Mouse (Mus musculus) liver, embryonic 16.5 days (tissue): ENCODE results near the gene Prkrip1. TPM values are rescaled to one million over a fixed set of nuclear protein-coding genes. Genes with fewer than 3 reads are reported as not detected.
A peak's percentile ranks its signal among the peaks of the same experiment; 100 is the strongest.
"Not testable (repeated sequence)": the region's sequence is repeated elsewhere in the genome, so short reads cannot be mapped to it uniquely, and the experiment has no call there.

ENCODE experiments used
- ATAC-seq: fragments of 200-750 bp; cut with Nextera tagmentation; 2 replicates; pipeline ENCODE4 v1.8.0; 2017; ENCODE audit warnings: low read depth, mild to moderate bottlenecking, moderate number of reproducible peaks, moderate library complexity
- H3K27ac ChIP-seq: fragments of 300-500 bp; sonication (generic); 2 replicates; pipeline ENCODE4 v1.5.1; 2014; ENCODE audit warnings: mild to moderate bottlenecking, low read length
- H3K27me3 ChIP-seq: fragments of 300-500 bp; sonication (generic); 2 replicates; pipeline ENCODE4 v1.6.1; 2014; ENCODE audit warnings: low read depth, low read length, mixed read lengths; ENCODE audit not compliant: control insufficient read depth, insufficient read depth
- H3K36me3 ChIP-seq: fragments of 300-500 bp; sonication (generic); 2 replicates; pipeline ENCODE4 v1.6.1; 2014; ENCODE audit warnings: mild to moderate bottlenecking; ENCODE audit not compliant: control insufficient read depth, insufficient read depth
- H3K4me1 ChIP-seq: fragments of 300-500 bp; sonication (generic); 2 replicates; pipeline ENCODE4 v1.6.1; 2014; ENCODE audit warnings: low read depth, low read length, mixed read lengths; ENCODE audit not compliant: control insufficient read depth
- H3K4me2 ChIP-seq: fragments of 300-500 bp; sonication (generic); 2 replicates; pipeline ENCODE4 v1.6.1; 2014; ENCODE audit warnings: low read depth, low read length, mixed read lengths
- H3K4me3 ChIP-seq: fragments of 300-500 bp; sonication (generic); 2 replicates; pipeline ENCODE4 v1.5.1; 2014; ENCODE audit warnings: low read depth, mild to moderate bottlenecking, low read length
- H3K9ac ChIP-seq: fragments of 300-500 bp; sonication (generic); 2 replicates; pipeline ENCODE4 v1.6.1; 2014; ENCODE audit warnings: low read depth, low read length
- H3K9me3 ChIP-seq: fragments of 300-500 bp; sonication (generic); replicated peaks from 2 replicates; pipeline ENCODE4 v1.6.1; 2016; ENCODE audit warnings: low read length; ENCODE audit not compliant: control insufficient read depth
- WGBS: fragments of 180-500 bp; shearing (Covaris S2); extraction: QIAGEN DNeasy Blood & Tissue Kit; methylation state at CpG from one replicate; pipeline ENCODE4 v1.1.7; 2014; ENCODE audit not compliant: insufficient replicate concordance; 5-methylcytosine and 5-hydroxymethylcytosine counted together
- polyA plus RNA-seq: library from polyadenylated mRNA; unstranded; fragments of >200 nt; fragmentation: Nextera tagmentation; extraction: Ambion mirVana; gene quantifications from 2 replicates; pipeline ENCODE4 v1.2.1, GENCODE M21; 2015

Gene Prkrip1
- polyA plus RNA-seq, 1 experiment from 2014 or later = 20.8 TPM

- Histone ChIP-seq H3K4me2 (peak within 1 kb of the TSS; percentile 91), H3K4me3 (peak within 1 kb of the TSS; percentile 63), H3K36me3 (peaks cover 3% of the 10 kb centered on the region; the same call in 1 of the 2 replicates), H3K9ac (peak within 1 kb of the TSS; percentile 56), H3K27me3 (no peaks in the 10 kb centered on the region), H3K4me1 (peaks cover 24% of the 10 kb centered on the region), H3K27ac (peak within 1 kb of the TSS; percentile 78), H3K9me3 (0 out of 2 replicates have a peak, but pooled peaks cover 3% of the 10 kb centered on the region)
- peak; percentile 79 for ATAC-seq
- under 1% methylated on average over 49 of the region's 49 CpGs for WGBS
Measured at GRCm38 (mm10) chr5:136170512-136171362, 28.0 kb downstream of the Prkrip1 start, which contains the start of gene Orai2. Gene Orai2, minus strand, starts transcription at chr5:136170713.

- Histone ChIP-seq H3K9me3 (0 out of 2 replicates have a peak, but pooled peaks cover 3% of the 10 kb centered on the region), H3K27me3 (no peaks in the 10 kb centered on the region), H3K4me1 (peaks cover 24% of the 10 kb centered on the region), H3K4me2 (peak overlapping the region; percentile 91), H3K4me3 (peak overlapping the region; percentile 63), H3K27ac (peak overlapping the region; percentile 57), H3K36me3 (peaks cover 3% of the 10 kb centered on the region; the same call in 1 of the 2 replicates), H3K9ac (peak overlapping the region; percentile 56)
- ATAC-seq = peak; percentile 26
- 8% methylated on average over 14 of the region's 15 CpGs for WGBS
Measured at GRCm38 (mm10) chr5:136169626-136170511, 28.9 kb downstream of the Prkrip1 start.

- WGBS = 79% methylated on average over 3 of the region's 3 CpGs
- Histone ChIP-seq H3K9me3 (0 out of 2 replicates have a peak, but pooled peaks cover 3% of the 10 kb centered on the region), H3K4me2 (no peak overlapping the region), H3K27me3 (no peaks in the 10 kb centered on the region), H3K9ac (no peak overlapping the region), H3K27ac (no peak overlapping the region), H3K4me3 (no peak overlapping the region), H3K4me1 (peaks cover 19% of the 10 kb centered on the region), H3K36me3 (peaks cover 3% of the 10 kb centered on the region; the same call in 1 of the 2 replicates)
- no peak for ATAC-seq
Measured at GRCm38 (mm10) chr5:136168071-136168470, 30.7 kb downstream of the Prkrip1 start.

GRCm38 (mm10) chr5:136167296-136167695 lies 31.5 kb downstream of the Prkrip1 start:
- WGBS = 74% methylated on average over 4 of the region's 4 CpGs
- Histone ChIP-seq H3K9ac (no peak overlapping the region), H3K4me1 (peaks cover 19% of the 10 kb centered on the region), H3K4me3 (no peak overlapping the region), H3K36me3 (peaks cover 3% of the 10 kb centered on the region; the same call in 1 of the 2 replicates), H3K9me3 (0 out of 2 replicates have a peak, but pooled peaks cover 3% of the 10 kb centered on the region), H3K27me3 (no peaks in the 10 kb centered on the region), H3K4me2 (no peak overlapping the region), H3K27ac (no peak overlapping the region)
- no peak for ATAC-seq

- H3K9ac ChIP-seq = no peak overlapping the region
- 0 out of 2 replicates have a peak, but pooled peaks cover 3% of the 10 kb centered on the region for H3K9me3 ChIP-seq
- no peak overlapping the region for H3K4me2 ChIP-seq
- peaks cover 3% of the 10 kb centered on the region for H3K4me1 ChIP-seq
- H3K4me3 ChIP-seq = no peak overlapping the region
- ATAC-seq = no peak
- WGBS = 73% methylated on average over 8 of the region's 8 CpGs
- H3K27ac ChIP-seq = no peak overlapping the region
- no peaks in the 10 kb centered on the region for H3K27me3 ChIP-seq
- peaks cover 3% of the 10 kb centered on the region; the same call in 1 of the 2 replicates for H3K36me3 ChIP-seq
Measured at GRCm38 (mm10) chr5:136165246-136165645, 33.5 kb downstream of the Prkrip1 start.

- Histone ChIP-seq H3K27me3 (no peaks in the 10 kb centered on the region), H3K36me3 (peaks cover 3% of the 10 kb centered on the region; the same call in 1 of the 2 replicates), H3K9ac (no peak overlapping the region), H3K27ac (no peak overlapping the region), H3K4me2 (no peak overlapping the region), H3K4me3 (no peak overlapping the region), H3K9me3 (0 out of 2 replicates have a peak, but pooled peaks cover 3% of the 10 kb centered on the region), H3K4me1 (no peaks in the 10 kb centered on the region)
- WGBS = 71% methylated on average over 11 of the region's 11 CpGs
- ATAC-seq = no peak
Measured at GRCm38 (mm10) chr5:136163807-136164474, 34.8 kb downstream of the Prkrip1 start.

- not testable (repeated sequence) for H3K4me2 ChIP-seq, ATAC-seq, H3K9ac ChIP-seq, H3K27ac ChIP-seq, H3K4me1 ChIP-seq, H3K4me3 ChIP-seq, H3K9me3 ChIP-seq, H3K36me3 ChIP-seq, H3K27me3 ChIP-seq
- 76% methylated on average over 11 of the region's 12 CpGs for WGBS
Measured at GRCm38 (mm10) chr5:136160084-136160483, 38.7 kb downstream of the Prkrip1 start.

- no peaks in the 10 kb centered on the region for H3K27me3 ChIP-seq
- H3K4me1 ChIP-seq = no peaks in the 10 kb centered on the region
- H3K4me3 ChIP-seq = no peak overlapping the region
- no peak for ATAC-seq
- H3K27ac ChIP-seq = no peak overlapping the region
- no peaks in the 10 kb centered on the region for H3K9me3 ChIP-seq
- no peak overlapping the region for H3K9ac ChIP-seq
- no peaks in the 10 kb centered on the region for H3K36me3 ChIP-seq
- no peak overlapping the region for H3K4me2 ChIP-seq
- WGBS = 83% methylated on average over 5 of the region's 5 CpGs
Measured at GRCm38 (mm10) chr5:136155399-136155798, 43.4 kb downstream of the Prkrip1 start.
